Mouse (Mus musculus) urinary bladder, postnatal 25 days (tissue): ENCODE data around the gene Itgb2l.
A peak's percentile ranks its signal among the peaks of the same experiment; 100 is the strongest.
"Not testable (repeated sequence)": the region's sequence is repeated elsewhere in the genome, so short reads cannot be mapped to it uniquely, and the experiment has no call there.

ENCODE experiments used
- DNase-seq: peaks from one replicate; pipeline ENCODE4 v3.0.0; 2022; ENCODE audit warnings: low spot score

Itgb2l gene

DNA sequence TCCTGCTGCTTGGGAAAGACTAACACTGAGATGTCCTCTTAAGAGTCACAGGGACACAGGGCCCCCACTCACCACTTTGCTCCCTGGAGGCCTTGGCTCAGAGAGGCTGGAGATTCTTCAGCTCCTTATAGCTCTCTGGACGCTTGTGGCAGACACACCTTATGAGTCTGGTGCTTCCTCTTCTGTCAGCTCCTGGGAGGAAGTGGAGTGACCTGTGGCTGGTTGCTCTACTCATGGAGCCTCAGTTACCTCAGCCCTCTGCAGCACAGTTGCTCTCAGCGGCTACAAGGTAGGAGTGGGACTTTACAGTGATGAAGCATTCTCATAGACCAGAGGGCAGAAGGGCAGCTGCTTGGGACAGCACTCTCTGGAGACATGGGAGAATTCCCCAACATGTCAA lies at the start of gene Itgb2l:
Gene Itgb2l, minus strand, starts transcription at position 152 of the 400 bp plus-strand sequence.
- no peak for DNase-seq

DNA sequence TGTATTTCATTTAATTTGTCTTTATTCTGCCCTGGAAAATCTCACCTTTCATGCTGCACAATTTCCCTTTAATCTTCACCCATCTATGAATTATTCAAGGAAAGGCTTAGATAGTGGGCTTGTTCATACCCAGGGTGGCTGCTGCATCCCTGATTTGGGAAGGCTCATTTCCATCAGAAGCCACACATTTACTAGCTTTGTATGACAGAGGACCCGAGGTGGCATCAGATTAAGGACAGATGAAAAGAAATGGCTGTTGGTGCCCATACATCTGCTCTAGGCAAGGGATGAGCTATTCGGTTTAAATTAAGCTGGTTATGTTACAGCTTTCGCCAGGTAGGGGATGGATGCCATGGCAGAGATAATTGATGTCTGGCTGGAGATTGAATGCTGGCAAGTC lies 48.1 kb upstream of the Itgb2l start:
- DNase-seq = no peak

DNA sequence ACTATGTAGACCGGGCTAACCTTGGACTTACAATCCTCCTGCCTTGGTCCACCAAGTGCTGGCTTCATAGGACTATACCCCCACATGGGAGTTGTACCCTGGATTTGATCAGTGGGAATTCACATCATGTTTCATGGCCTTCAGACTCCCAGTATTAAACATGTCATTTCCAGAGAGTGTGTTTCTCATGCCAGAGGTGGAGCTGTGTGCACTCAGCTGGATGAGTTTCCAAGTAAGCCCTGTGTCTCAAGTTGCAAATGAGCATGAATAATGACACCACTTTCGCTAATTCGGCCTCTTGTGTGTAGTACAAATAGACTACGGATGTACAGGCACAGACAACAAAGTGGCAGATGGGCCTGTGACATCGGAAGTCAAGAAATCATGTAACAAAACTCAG lies 44.6 kb upstream of the Itgb2l start:
- DNase-seq = no peak

DNA sequence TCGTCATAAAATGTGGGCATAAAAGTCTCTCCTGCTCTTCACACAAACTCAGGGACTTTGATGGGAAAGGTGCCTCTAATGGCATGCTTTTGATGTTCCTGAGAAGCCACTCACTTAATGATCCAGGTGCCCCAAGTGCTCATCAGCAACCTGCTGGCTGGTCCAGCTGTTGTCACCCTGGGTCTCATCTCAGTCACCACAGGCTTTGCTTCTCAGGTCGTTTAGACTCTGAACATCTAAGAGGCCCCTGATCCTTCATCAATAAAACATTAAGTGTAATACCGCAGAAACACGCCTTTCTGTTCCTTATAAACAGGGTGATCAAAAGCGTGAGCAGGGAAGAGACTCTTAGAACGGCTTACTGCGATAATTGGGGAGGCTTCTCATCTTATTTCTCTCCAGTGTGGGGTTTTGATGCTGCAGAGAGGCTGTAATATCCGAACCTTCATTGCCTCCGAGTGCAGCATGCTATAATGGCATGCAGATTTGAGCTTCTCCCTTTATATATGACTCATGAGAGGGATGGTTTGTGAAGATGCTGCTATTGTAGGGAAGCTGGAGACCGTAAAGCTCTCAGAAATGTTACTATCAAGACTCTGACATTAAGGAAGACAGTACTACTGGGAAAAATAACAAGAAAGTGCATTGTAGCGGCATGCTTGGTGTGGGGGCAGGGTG lies 43.7 kb upstream of the Itgb2l start:
- no peak for DNase-seq

DNA sequence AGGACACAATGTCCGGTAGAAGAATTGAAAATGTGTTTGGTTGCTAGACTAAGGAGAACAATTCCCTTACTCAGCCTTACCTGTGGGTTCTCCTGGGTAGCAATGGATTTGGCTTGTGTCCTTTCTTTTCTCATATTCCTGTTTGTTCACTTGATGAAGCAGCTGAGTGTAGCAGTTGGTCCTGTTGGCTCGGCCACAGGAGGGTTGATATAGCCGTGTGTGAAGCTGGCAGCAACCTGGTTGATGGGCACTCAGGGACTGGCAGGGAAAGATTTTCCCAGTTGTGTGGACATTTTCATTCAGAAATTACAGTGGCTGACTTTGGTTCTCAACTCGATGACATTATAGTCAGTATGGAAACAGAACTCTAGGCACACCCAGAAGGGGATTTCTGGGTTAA lies 38.4 kb upstream of the Itgb2l start:
- DNase-seq = no peak

DNA sequence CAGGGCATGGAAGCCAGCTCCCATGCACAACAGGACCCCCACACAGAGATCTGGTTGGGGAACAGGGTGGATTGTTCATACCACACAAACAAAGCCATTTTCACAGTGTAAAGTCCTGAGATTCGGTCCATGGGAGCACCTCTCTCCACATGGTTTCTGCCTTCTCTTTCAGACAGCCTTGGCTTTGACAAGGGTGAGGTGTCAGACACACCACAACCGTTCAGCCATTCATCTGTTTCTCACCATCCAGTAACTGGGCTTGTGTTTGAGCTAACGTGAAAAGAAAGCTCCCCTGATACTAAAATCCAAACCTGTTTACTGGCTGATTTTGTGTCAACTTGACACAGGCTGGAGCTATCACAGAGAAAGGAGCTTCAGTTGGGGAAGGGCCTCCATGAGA lies 30.8 kb upstream of the Itgb2l start:
- DNase-seq = no peak

DNA sequence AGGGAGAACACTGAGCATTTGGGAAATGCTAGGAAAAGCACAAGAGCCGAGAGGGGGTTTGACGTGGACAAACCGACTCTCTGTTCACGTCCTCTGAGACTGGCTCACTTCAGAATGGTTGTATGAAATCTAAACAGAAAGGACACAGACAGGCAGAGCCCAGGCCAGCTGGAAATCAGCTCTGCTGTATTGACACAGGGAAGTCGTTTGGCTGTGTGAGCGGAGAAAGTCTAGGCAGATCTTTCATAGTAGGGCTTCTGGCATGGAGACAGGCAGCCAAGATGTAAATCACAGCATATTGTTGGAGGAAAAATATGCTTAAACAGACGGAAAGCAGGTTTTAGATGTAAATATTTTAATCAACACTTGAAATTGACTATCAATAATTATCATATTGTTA lies 29.4 kb upstream of the Itgb2l start:
- no peak for DNase-seq

DNA sequence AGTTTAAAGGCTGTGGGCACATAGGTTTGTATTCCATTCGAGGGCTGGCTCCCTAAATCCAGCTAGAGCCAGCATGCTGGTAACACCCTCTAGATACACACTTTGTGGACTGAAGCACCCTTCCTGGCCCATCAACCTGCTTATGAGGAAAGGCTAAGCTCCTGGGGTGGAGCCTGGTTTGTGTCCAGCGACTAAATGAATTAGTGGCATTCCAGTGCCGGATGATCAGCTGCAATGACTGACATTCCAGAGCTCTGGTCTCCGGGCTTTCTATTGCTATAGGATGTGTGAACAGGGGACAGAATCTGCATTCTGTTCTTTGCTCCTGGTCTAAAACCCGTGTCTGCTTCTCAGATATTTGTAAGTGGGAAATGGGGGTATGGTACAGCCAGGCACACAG lies 28.9 kb upstream of the Itgb2l start:
- no peak for DNase-seq

DNA sequence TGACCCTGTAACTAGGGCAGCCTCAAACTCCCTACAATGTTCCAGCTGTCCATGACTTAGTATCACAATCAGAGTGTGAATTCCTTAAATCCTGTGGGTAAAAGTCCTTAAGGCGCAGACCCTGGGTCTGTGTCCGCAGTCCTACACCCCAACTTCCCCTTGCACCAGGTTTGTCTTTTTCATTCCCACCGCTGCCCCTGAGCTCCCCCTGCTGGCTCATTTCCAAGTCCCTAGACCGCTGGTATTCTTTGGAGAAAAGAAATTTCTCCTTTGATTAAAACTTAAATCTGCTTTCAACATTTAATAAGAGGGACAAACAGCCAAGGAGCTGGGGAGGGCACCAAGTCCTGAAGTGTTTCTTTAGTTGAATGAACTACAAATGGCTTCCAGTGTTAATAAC lies 26.2 kb upstream of the Itgb2l start:
- DNase-seq = peak; percentile 11

DNA sequence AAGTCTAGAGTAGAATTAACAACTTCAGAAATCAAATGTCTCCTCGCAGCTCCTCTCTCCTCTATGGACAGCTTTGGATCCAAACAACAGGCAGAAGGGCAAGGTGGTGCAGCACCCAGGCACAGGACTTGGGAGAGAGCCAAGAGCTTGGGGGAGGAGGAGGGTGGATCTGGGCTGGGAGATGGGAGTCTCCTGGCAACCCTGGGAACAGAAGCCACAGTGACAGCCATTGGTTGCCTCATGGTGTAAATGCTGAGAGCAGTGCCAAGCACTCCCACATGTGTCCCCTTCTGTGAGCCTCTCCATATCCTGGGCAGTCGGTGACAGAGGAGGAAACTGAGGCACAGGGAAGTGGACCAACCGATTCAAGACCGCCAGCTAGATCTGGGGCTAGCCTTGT lies 25.3 kb upstream of the Itgb2l start:
- no peak for DNase-seq

DNA sequence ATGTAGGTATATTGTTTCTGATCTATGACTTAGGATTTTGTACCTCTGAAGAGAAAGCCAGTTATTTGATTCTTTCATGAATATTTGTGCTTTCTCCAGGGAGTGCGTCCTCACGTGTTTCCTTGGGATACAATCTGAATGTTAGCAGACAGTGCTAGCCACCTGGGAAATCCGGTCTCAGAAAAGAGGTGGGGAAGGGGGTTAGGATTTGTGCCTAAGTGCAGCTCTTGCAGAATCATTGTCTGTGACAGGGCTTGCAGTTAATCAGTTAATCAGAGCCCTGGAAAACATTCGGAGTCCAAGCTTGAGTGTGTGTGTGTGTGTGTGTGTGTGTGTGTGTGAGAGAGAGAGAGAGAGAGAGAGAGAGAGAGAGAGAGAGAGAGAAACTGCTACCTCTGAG lies 24.6 kb upstream of the Itgb2l start:
- no peak for DNase-seq

DNA sequence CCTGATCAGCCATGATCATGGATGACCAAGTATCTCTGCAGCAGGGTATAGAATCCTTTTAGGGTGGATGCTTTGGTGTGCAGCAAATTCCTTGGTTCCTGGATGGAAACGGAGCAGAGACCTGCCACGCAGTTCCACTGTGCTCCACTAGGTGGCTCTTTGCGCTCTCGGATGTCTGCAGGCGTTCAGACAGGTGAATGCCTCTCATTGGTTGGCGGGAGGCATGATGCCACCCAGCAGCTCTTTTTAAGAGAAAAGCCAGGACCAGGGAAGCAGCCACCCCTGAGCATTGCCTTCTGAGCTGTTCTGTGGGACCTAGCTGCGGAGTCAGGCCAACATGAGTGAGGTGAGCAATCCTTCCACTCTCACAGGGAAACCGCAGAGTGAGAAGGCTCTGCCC lies 24.0 kb upstream of the Itgb2l start, which contains the start of gene Pcp4:
Gene Pcp4, plus strand, starts transcription at position 162 of the 400 bp plus-strand sequence.
- peak; percentile 70 for DNase-seq

DNA sequence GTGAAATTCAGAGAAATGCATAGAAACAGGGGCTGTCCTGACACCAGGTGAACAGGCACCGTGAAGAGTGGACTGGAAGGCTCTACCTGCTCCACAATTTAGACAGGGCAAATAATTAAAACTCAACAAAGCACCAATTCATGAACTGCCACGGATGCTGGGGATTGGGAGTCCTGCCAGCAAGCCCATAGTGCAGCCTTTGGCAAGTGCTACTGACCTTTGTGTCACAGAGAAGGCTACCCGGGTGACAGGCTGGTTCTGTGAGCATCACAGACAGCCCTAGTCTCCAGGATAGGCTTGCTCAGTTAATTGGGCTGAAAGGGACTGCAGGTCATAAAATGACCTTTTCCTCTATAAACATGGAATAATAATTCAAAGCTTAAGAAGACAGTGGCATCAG lies 17.4 kb upstream of the Itgb2l start:
- DNase-seq = no peak

DNA sequence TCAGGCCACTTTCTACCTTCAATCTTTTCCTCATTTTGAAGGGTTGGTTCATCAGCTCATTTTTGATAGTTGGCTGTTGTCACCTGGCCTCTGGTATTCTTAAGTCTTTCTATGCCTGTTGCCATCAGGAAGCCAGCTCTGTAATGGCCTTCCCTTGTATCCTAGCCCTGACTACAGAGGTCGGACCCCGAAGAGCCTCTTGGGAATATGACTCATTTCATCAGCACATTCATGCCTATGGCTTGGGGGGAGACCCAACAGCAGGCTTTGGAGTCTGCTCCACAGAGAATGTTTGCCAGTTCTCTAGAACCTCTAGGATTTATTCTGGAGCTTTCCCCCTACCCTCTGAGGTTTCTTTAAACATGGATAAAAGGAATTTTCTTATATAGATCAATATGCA lies 15.9 kb upstream of the Itgb2l start:
- DNase-seq = no peak

DNA sequence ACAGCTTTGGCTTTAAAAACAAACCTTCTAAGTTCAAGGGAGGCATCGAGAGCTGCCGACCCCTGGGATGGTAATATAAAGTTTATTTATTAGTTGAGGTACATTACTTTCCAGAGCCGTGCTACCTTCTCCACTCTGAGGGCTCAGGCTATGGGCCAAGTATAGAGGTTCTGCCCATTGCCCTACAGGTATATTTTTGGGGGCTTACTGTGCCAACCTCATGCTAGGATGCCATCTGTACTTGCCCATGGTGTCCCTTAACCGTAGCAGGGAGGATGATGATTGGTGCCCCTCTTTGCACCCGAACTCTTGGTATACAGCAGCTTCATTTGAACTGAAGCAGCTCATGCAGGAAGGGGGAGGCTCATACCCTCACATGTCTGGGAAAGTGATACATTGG lies 14.2 kb upstream of the Itgb2l start:
- DNase-seq = no peak

DNA sequence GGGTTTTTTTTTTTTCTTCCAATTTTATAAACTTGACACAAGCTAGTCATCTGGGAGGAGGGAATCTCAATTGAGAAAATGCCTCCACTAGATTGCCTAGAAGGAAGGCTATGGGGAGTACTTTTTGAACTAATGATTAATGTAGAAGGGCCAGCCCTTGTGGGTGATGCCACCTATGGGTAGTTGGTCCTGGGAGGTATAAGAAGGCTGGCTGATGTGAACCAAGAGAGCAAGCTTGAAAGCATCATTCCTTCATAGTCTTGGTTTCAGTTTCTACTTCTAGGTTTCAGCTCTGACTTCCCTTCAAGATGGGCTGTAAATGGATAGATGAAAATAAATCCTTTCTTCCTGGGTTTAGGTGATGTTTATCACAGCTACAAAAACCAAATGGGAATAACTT lies 10.7 kb upstream of the Itgb2l start:
- DNase-seq = no peak

DNA sequence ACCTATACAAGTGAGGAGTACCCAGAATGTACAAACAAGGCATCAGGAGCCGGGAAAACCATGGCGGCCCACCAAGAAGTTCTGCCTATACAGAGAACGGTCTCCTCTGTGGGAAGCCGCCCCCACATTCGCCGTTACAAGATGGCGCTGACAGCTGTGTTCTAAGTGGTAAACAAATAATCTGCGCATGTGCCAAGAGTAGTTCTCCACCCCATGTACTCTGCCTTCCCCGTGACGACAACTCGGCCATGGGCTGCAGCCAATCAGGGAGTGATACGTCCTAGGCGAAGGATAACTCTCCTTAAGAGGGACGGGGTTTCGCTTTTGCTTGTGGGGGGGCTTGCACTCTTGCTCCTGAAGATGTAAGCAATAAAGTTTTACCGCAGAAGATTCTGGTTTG lies 7.5 kb upstream of the Itgb2l start:
- not testable (repeated sequence) for DNase-seq

DNA sequence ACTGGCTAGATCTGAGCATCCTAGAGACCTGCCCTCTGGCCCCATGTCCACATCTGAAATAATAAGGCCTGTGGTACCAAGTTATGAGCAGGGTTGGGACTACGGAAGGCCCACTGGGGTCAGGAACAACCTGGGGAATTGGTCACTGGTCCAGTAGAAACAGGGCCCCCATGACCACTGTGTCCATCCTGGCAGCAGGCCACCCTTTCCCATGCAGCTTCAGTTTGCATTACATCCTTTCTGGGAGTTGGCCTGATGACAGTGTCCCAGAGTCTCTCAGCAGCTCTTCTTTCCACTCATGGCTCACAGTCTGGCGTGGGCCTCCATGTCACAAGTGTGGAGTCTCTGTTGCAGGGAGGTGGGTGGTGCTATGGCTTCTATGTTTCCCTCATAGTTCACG lies 1.6 kb downstream of the Itgb2l start:
- DNase-seq = no peak

DNA sequence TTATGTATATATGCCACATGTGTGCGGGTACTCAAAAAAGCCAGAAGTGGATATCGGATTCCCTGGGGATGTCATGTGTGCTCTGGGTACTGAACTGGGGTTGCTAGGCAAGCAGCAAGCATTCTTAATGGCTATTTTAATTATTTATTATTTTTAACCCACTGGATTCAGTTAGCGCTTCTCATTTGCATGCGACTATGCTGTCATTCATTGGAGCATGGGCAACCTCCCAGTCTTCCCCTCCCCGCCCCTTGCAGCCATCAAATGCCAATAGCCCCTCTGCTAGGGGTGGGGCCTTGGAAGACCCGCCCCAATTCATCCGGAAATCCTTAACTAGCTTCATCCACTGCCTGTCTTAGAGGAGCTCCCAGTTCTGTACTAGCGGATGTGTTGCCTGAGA lies 2.5 kb downstream of the Itgb2l start:
- no peak for DNase-seq

DNA sequence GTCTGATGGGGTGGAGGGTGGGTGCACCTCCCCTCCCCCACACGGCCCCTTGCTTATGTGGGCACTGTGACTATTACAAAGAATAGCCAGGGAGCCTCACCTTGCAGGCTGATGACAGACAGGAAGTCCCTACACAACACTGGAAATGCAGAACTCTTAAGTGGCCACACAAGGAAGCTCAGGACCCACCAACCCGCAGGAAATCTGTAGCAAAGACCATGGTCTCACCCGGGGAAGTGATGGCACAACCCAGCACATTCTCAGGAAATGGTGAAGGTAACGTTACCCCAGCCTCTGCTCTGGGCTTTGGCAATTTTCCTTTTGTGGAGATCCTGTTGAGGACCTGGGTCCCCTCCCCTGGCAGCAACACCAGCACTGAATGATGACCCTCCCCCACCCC lies 3.7 kb downstream of the Itgb2l start:
- no peak for DNase-seq

DNA sequence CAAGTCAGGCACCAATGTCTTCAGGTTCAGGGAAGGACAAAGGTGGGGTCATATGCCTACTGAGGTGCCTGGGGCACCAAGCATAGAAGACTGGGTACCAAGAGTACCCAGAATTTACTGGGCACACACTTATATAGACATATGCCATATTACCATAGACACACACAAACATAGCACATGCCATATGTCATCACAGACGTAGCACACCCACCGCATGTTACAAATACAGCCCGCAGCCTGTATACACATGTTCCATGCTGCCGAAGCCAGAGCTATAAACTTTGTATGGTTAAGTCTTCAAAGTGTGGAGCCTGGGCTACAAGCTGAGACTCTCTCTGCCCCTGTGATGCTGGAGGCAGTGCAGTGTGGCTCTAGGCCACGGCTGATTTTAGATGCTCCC lies 4.5 kb downstream of the Itgb2l start:
- DNase-seq = no peak

DNA sequence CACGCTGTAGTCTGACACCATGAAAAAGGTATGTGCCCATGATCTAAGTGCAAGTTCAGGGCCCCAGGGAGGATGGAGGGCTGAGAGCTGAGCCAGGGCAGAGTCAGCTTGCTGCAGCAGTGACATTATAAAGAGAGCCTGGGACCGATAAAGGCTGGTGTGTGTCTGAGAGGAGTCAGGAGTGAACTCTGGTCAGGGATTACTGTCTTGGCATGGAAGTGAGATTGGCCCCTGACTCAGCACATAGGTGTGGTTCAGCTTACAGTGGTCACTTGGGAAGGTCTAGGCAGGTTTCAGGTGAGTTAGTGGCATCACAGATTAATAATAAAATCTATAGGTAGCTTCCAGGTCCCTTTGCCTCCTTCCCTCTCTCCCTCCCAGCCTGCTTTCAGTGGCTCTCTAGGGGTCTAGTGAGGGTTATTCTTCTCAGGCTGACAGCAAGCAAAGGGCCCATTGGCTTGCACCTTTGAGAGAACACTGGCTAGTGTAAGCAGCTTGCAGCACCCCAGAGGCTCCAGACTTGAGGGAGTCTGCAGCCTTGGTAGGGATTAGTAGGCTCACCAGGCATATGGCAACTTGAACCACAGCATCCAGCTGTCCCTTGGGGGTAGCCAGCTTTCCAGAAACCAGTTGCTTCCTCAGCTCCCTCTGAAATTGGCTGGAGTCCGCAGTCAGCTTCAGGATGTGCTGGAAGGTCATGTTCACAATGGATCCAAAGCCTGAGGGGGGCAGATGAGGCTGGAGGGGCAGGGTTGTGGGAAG lies 9.2 kb downstream of the Itgb2l start:
- DNase-seq = no peak

DNA sequence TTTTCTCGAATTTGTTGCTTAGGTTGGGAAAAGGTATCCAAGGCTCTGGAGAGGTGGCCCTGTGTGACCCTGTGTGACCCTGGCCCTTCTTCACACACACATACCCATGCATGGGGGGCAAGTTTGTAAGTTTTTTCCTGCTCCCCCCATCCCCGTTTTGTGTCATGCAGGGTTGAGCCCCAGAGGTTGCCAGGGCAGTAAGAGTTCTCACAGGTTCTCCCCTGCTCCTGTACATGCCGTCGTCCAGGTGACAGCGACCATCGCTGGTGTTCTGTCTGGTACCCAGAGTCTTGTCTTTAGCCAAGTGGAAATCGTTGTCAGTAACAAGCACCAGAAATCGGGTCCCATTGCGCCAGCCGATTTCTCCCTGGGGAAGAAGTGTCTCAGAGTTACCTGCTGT lies 10.2 kb downstream of the Itgb2l start:
- no peak for DNase-seq

DNA sequence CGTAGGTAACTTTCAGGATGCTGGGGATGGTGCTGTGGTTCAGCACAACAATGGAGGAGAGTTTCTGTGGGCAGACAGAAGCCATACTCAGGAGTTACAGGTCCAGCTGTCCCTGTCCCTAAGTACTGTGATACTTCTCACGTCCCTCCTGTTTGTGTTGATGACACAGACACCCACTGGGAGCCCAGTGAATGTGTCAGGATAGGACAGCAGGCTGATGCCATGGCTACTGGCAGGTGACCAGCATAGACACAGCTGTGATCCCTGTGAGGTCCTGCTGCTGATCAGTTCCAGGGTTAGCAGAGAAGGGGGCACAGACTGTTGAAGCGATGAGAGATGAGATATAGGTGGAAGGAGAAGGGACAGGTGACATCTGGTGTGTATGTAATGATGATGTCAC lies 14.4 kb downstream of the Itgb2l start:
- DNase-seq = no peak
